Mouse (Mus musculus): ENCODE measurements around the gene 1700024P04Rik.
"Not testable (repeated sequence)": the region's sequence is repeated elsewhere in the genome, so short reads cannot be mapped to it uniquely, and the experiment has no call there.

1700024P04Rik gene

GRCm38 (mm10) chr13:98984465-98984864 is at the start of gene 1700024P04Rik:
Gene 1700024P04Rik, minus strand, starts transcription at chr13:98984565.
- in situ Hi-C loops (cut with MseI, MboI) = no loop called here

DNA sequence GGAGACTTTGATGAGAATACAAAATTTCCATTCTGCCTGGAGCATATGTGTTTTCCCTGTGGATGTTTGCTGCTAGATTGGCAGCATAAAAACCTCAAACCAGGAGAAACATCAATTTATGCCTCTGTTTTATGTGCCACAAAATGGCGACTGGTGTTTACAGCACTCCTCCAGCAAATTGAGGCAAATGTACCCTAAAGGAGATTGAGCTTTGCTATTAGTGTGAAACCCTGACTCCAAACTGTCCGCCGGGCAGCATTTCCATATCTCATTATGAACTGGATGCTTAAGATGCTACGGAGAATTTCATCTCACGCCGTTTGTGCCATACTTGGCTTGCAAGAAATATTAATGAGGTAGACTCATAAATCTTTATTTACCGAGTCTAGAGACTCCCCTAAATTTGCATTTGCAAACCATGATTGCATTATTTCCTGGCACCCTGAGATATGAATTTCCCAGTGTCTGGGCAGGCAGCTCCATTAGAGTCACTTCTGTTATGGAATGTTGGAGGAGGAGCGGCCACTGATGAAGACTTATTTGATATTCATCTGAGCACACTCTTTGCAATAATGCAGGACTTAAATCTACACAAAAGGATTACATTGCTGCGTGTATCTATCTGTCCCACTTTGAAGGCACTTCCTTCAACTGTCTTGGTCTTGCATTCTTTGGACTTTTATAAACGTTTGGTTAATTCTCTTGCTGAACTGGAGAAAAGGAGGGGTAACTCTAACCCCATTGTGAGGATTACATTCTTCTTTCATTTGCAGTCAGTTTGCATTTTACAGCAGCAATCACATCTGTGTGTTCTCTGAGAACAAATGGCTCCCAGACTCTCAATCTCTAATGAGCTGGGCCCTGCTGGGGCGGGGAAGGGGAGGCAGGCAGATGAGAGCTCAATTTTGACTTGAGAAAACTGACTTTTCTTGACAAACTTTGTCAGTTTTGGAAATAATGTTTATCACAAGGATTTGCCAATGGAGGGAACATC is 47.2 kb upstream of the 1700024P04Rik start:
- in situ Hi-C loops (cut with MseI, MboI) = no loop called here

DNA sequence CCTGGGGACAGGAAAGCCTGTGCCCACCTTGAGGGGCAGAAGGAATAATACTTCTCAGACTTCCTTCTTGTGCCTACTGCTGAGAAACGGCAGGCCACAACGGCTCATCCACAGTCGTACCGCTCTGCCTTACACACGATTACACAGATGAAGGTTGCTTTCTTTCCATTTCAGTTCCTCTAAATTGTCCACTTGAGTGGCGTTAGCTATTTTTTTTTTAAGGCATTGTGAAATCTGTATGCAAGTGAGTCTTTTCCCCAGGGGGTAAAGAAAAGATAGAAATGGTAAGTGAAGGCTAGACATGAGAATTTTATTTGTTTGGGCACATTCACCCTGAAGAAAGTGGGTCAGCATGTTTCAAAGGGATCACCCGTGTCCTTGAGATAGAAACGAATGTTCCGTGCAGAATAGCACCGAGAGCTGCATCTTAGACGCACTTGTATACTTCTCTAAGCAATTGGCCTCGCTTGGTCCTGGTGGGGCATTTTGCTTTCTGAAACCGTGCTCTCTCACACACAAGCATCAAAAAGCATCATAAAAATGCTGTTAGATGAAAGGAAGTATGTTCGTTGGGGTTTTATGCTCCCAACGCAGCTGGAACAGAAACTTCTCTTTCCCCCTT is 46.3 kb upstream of the 1700024P04Rik start:
- in situ Hi-C loops (cut with MseI, MboI) = no loop called here

DNA sequence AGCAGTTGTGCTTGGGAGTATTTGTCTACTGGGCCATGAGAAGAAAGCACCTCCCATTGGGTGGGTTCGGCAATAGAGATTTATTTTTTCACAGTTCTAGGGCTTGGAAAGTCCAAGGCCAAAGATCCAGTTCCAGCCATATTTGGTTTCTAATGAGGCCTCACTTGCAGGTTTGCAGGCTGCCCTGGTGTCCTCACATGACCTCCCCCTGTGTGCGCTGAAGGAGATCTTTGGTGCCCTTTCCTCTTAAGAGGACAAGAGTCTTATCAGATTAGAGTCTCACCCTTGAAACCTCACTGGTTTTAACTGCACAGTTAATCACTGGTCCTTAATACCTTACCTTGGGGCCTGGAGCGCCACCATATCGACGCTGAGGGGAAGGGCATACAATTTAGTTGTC is 40.9 kb upstream of the 1700024P04Rik start:
- in situ Hi-C loops (cut with MseI, MboI) = no loop called here

DNA sequence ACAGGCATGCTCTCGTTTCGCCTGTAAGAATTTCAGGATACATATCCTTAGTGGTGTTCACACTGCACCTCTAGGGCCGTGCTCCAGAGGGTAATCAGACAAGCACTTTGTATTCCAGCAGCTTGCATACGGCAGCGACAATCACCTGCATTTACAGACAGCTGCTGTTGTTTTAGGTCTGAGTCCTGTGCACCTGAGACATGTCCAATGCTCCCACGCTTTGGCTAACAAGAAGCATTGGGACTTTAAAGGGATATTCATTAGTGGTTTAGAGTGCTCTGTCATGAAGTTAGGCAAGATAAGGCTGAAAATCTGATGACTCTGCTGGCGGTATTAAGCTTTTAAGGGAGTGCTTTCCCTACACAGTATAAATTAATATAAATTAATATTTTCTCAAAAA is 37.7 kb upstream of the 1700024P04Rik start:
- in situ Hi-C loops (cut with MseI, MboI) = no loop called here

DNA sequence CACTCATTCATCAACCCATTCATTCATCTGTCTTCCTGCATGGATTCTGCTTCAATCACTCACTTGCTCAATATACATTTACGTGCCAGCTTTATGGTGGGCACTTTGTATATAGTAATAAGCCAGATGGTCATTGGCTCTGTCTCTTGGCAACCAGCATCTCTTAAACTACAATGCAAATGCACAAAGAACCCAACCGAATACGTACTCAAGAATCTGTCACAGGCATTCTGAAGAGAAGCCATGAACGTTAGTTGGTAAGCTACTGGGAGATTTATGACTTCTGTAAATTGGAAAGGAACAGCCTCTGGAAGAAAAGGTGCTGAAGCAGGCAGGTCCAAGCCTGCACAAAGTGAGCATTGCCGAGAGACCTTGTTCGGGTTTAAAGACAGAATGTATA is 36.8 kb upstream of the 1700024P04Rik start:
- in situ Hi-C loops (cut with MseI, MboI) = no loop called here

DNA sequence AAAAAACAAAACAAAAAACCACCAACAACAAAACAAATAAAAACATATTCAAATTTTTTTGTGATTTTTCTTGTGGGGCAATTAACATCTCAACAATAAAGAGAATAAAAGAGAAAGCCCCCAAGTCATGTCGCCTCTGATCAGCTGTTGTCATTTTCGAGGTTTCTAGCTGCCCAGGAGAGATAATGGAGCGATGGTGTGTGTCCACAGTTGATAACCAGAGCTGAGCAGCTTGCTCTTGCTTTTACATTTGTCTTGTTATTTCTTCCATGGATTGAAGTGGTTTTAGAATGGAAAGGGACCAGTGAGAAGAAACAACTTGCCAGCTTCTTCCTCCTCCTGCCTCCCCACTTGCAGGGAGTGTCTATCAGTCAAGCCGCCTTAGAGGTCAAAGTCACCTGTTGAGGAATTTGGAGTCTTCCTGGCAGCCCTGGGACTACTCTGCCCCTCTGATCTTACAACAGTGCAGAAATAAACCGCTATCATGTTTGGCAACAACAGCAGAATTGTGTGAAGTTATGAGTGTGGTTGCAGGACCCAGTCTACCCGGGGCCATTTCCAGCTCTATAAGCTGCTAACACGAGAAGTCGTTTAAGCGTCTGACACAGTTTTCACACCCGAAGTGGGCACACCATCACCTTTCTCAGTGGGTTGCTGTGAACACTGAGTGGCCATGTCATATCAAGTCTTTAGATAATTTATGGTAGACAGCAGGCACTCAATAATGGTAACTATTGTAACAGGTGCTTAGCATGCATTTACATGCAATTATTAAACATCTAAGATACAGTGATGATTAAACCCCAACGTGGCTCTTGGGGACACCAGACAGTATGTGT is 35.7 kb upstream of the 1700024P04Rik start:
- in situ Hi-C loops (cut with MseI, MboI) = no loop called here

DNA sequence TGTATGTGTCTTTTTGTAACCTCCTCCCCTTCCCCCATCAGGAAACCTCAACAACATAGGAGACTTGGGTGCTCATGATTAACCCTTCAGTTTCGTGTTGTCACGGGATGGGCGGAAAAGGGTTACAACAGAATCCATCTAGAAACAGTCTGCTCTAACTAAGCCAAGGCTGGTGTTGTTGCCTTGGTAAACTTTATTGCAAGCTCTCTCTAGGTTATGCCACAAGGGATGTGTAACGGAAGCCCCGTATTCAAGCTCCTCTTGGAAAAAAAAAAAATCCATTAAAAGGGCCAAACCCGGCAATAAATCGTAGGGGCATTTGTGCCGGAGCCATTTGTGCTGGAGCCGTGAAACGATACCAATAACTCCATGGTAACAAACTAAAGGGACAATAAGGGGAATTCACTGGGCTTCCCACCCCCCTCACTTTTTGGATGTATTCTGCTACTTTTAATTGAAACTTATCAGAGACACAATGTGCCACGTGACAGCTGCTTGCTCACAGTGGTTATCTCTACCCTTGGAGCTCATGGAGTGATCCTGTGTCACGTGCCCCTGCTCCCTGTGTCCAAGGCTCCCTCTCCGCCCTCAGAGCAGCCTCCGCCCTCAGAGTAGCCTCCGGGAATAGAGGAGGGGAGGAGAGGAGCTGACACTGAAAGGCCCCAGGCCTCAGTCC is 34.3 kb upstream of the 1700024P04Rik start:
- in situ Hi-C loops (cut with MseI, MboI) = no loop called here

DNA sequence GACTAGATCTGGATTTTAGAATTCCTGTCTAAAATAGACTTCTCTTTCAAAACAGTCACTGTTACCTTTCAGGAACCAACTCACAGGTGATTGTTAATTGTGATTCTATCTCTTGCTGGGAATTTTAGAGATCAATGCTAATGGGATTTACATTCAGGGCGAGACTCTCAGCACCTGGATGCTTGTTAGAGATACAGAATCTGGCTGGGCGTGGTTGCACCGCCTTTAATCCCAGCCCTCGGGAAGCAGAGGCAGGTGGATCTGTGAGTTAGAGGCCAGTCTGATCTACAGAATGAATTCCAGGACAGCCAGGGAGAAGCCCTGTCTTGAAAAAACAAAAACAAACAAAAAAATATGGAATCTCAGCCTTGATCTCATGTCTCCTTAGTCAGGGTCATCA is 32.3 kb upstream of the 1700024P04Rik start:
- in situ Hi-C loops (cut with MseI, MboI) = no loop called here

DNA sequence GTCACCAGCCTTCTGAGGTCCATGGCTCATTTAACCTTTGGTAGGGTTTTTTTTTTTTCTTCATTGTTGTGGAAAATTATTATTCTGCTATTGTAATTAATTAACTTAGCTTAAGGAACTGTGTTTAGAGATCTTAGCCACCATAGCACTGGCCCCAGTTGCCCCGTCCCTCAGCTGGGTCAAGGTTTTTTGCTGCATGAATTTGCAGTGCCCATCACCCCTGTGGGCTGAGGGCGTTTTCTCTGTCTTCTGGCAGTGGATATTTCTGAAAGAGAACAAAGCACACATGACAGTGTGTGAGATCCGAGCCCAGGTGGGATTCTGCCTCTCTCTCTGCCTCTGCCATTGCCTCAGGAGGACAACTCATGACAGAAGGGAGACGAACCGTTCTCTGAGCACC is 28.5 kb upstream of the 1700024P04Rik start:
- in situ Hi-C loops (cut with MseI, MboI) = no loop called here

- in situ Hi-C loops (cut with MseI, MboI) = no loop called here
These were observed 23.6 kb upstream of the 1700024P04Rik start for GRCm38 (mm10) chr13:99008013-99008412.

GRCm38 (mm10) chr13:99006389-99007099 is 22.2 kb upstream of the 1700024P04Rik start:
- in situ Hi-C loops (cut with MseI, MboI) = no loop called here

- in situ Hi-C loops (cut with MseI, MboI) = not testable (repeated sequence)
These were observed 17.3 kb upstream of the 1700024P04Rik start for GRCm38 (mm10) chr13:99001652-99002051.

DNA sequence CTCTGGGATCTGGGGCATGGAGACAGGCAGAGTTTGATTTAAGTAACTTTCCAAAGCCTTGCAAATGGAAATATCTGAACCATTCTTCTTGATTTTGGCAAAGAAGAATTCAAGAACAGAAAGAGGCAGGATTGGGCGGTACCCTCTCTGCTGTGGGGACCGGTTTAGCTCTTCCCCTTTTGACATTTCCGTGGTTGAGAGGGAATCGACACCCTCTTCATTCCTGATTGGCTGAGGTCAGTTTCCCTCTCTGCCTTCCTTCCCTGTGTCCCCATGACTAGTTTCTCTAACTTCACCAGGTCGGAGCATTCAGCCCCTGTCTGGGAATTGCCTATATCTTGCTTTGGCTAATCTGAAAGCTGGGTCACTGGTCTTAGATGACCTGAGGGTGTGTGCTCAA is 12.7 kb upstream of the 1700024P04Rik start:
- in situ Hi-C loops (cut with MseI, MboI) = no loop called here

DNA sequence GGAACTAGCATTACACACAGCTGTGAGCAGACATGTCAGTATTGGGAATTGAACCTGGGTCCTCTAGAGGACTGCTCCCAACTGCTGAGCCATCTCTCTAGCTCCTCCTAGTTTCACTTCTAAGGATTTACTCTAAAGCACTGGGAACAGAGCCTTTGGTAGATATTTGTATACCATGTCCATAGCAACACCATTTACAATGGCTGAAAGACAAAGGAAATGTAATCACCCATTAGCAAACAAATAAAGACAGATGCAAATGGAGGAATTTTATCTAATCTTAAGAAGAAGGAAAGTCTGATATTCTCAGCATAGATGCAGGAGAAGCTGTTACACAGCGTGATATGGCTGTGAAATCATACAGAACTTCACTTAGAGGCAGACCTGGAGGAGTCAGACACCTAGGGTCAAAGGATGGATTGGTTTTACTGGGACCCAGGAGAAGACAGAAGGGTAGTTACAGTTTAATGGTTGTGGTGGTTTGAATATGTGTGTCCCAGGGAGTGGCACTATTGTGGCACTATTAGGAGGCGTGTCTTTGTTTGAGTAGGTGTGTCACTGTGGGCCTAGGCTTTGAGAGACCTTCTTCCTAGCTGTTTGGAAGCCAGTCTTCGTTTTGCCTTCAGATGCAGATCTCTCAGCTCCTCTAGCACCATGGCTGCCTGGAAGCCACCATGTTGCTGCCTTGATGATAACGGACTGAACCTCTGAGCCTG is 7.1 kb downstream of the 1700024P04Rik start:
- in situ Hi-C loops (cut with MseI, MboI) = no loop called here

- in situ Hi-C loops (cut with MseI, MboI) = not testable (repeated sequence)
These were observed 8.3 kb downstream of the 1700024P04Rik start for GRCm38 (mm10) chr13:98976022-98976421.

DNA sequence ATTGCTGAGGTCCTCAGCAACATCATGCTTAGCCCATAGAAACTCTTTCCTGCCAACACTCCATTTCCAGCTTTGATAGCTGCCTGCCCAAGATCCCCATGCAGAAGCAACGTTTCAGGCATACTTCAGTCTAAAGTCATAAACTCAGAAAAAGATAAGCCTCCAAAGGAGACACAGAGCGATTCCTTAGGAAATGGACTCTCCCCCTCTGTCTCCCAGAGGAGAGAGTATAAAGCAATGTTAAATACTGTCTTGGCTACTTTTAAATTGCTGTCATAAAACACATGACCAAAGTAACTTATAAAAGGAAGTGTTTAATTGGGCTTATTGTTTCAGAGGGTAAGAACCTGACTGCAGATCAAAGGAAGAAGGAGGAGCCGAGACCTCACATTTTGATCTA is 12.3 kb downstream of the 1700024P04Rik start:
- in situ Hi-C loops (cut with MseI, MboI) = no loop called here

DNA sequence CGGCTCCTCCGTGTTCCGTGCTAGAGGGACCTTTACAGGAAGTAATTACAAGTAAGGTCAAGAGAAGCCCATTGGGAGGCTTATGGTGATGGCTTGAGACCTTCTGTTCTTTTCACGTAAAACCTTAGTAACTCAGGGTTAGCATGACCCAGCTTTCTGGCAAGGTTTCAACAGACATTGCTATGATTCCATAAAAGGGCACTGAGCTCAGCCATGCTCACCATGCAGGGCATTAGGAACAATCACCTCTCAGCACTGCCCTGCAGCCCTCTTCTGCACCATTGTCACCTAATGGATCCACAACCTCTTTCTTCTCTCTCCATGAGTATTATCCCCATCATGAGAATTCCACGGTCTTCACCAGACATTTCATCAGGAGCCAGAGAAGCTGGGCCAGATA is 12.7 kb downstream of the 1700024P04Rik start:
- in situ Hi-C loops (cut with MseI, MboI) = no loop called here

DNA sequence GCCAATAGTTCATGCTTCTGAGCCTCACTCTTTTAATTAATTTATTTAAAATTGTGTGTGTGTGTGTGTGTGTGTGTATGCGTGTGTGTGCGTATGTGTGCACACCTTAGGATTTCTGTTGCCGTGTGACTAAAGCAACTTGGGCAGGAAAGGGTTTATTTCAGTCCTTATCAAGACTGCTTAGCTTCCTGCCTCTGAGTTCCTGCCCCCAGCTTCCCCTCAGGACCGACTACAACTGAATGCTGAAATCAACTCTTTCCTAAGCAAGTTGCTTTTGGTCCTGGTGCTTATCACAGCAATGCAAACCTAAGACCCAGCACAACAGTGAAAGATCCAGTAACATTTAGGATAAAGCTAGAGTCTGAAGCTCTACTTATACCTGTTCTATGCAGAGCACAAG is 15.8 kb downstream of the 1700024P04Rik start:
- in situ Hi-C loops (cut with MseI, MboI) = no loop called here

DNA sequence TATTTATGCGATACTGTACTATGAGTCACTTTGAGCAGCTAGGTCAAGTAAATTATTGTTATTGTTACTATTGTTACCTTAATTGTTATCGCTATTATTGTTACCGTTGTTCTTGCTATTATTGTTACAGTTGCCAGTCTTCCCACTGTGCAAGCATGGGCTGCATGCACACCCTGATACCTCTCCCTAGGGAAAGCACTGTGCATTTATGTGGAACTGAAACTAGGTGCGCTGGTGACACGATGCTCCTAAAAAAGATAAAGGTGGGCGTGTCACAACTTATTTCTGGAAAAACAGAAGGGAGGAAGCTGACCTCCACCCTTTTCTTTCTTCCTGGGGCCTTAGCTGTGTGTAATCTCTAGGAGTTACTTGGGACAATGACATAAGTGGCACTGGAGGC is 16.4 kb downstream of the 1700024P04Rik start:
- in situ Hi-C loops (cut with MseI, MboI) = no loop called here
